Mouse (Mus musculus) bone marrow macrophage, adult 2 months (primary cell): ENCODE measurements around the gene Col6a1.

Experiments
- CTCF ChIP-seq: IDR thresholded peaks from 2 replicates; pipeline ENCODE4 v1.5.1; 2012; ENCODE audit warnings: low read depth, mild to moderate bottlenecking, low read length, moderate library complexity
- POLR2A ChIP-seq: IDR thresholded peaks from 2 replicates; pipeline ENCODE4 v1.6.1; 2012; ENCODE audit warnings: mild to moderate bottlenecking, low read depth, low read length, borderline replicate concordance

DNA sequence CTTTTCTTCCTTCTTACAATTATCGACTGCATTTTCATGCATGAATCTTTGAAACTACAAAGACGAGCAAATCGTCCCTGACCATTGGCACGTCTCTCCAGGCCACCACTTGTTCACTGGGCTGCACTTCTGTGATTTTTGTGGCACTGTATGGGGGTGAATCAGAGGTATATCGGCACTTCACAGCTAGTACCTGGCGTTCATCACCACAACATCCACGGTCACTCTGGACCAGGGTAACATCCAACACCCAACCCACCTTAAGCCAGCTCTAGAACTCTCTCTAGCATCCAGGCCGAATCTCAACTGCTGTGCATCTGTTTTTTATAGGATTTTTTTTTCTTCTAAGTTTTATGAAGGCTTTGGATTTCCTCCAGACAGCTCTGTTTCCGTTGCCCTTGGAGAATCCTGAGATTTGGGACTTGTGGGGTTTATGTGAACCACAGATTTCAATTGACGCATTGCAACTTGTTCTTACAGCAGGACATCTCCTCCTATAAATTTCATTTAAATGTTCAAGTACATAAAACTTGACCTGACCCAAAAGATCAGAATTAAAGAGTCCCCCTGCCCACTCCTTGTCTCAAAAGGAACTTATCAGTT is 30.6 kb downstream of the Col6a1 start:
- TF ChIP-seq CTCF (no peak), POLR2A (no peak)
